Mouse (Mus musculus) Patski (cell line): Measurements from ENCODE around the gene Slc7a11. TPM values are rescaled to one million over a fixed set of nuclear protein-coding genes. Genes with fewer than 3 reads are reported as not detected.

Experiments
- ATAC-seq: fragments of 100-300 bp; one replicate; pipeline ENCODE4 v1.8.0; 2021
- CTCF ChIA-PET: fragments of 350-600 bp; sonication (Branson Sonifier 250); formaldehyde crosslinking; loops from one replicate; lab custom pipeline; 2022; ENCODE audit warnings: inconsistent platforms; lab: Charles Lee
- POLR2A ChIA-PET: fragments of 350-600 bp; sonication (Branson Sonifier 250); formaldehyde crosslinking; loops from one replicate; lab custom pipeline; 2022; ENCODE audit warnings: antibody characterized with exemption, inconsistent platforms; lab: Charles Lee
- DNase-seq: peaks from one replicate; pipeline ENCODE4 v3.0.0-alpha.2; 2011; ENCODE audit warnings: low read depth, low spot score
- H3K27me3 ChIP-seq: fragments of 371-371 bp; one replicate; pipeline ENCODE4 v1.5.1; 2021
- CTCF ChIP-seq: fragments of 100-300 bp; IDR thresholded peaks from one replicate; pipeline ENCODE4 v1.5.1; 2021
- in situ Hi-C: fragments of 300-500 bp; cut with MboI; formaldehyde crosslinking; loops from 3 replicates; pipeline ENCODE4 v1.11.1; 2018; ENCODE audit warnings: low pct_unique_long_range_greater_than_20kb, mixed read lengths
- polyA plus RNA-seq: library from polyadenylated mRNA; unstranded; gene quantifications from one replicate; pipeline ENCODE4 v1.2.3, GENCODE M21; 2021

Slc7a11 gene
- polyA plus RNA-seq, 1 experiment from 2014 or later, result 1.2 TPM

- in situ Hi-C loops, result no loop called here
- ChIA-PET CTCF (interaction anchor here (1.2 to 2.3 kb wide), 2 partner anchors 8 to 16 kb away, joined by 4 to 6 read pairs; no protein-coding TSS in a partner anchor), POLR2A (no interaction called here)
- DNase-seq, result no peak
- peaks cover 7% of the 10 kb centered on the region for H3K27me3 ChIP-seq
- no peak for ATAC-seq
- TF ChIP-seq CTCF, result no peak
Observed at GRCm38 (mm10) chr3:50406771-50407170, 36.6 kb downstream of the Slc7a11 start.

- CTCF ChIA-PET, result interaction anchor here (1.3 kb wide), 1 partner anchor 29 kb away, joined by 4 read pairs; no protein-coding TSS in a partner anchor
- TF ChIP-seq CTCF, result no peak
- in situ Hi-C loops, result no loop called here
- DNase-seq (no peak), ATAC-seq (no peak)
- POLR2A ChIA-PET, result no interaction called here
- H3K27me3 ChIP-seq, result peaks cover 7% of the 10 kb centered on the region
Observed at GRCm38 (mm10) chr3:50405915-50406314, 37.5 kb downstream of the Slc7a11 start.

GRCm38 (mm10) chr3:50388786-50389185, 54.6 kb downstream of the Slc7a11 start:
- peaks cover 8% of the 10 kb centered on the region for H3K27me3 ChIP-seq
- DNase-seq, result no peak
- POLR2A ChIA-PET, result no interaction called here
- TF ChIP-seq CTCF, result no peak
- CTCF ChIA-PET, result interaction anchor here (0.9 to 1.2 kb wide), 4 partner anchors 9 to 84 kb away, joined by 3 read pairs; no protein-coding TSS in a partner anchor
- in situ Hi-C loops, result loop anchor here (5.0 to 10.0 kb wide), 3 partner anchors 81 to 786 kb away; no protein-coding TSS in a partner anchor
- peak; percentile 59 for ATAC-seq

GRCm38 (mm10) chr3:50388288-50388687, 55.1 kb downstream of the Slc7a11 start:
- in situ Hi-C loops, result loop anchor here (5.0 to 10.0 kb wide), 3 partner anchors 81 to 787 kb away; no protein-coding TSS in a partner anchor
- CTCF ChIA-PET, result interaction anchor here (0.9 to 1.2 kb wide), 4 partner anchors 8 to 83 kb away, joined by 3 read pairs; no protein-coding TSS in a partner anchor
- ATAC-seq (peak; percentile 61), DNase-seq (no peak)
- peaks cover 8% of the 10 kb centered on the region for H3K27me3 ChIP-seq
- no peak for TF ChIP-seq CTCF
- POLR2A ChIA-PET, result no interaction called here

GRCm38 (mm10) chr3:50387280-50387679, 56.1 kb downstream of the Slc7a11 start:
- in situ Hi-C loops, result loop anchor here (5.0 to 10.0 kb wide), 3 partner anchors 80 to 788 kb away; no protein-coding TSS in a partner anchor
- DNase-seq (no peak), ATAC-seq (no peak)
- peaks cover 3% of the 10 kb centered on the region for H3K27me3 ChIP-seq
- ChIA-PET POLR2A (no interaction called here), CTCF (no interaction called here)
- TF ChIP-seq CTCF, result no peak

DNA sequence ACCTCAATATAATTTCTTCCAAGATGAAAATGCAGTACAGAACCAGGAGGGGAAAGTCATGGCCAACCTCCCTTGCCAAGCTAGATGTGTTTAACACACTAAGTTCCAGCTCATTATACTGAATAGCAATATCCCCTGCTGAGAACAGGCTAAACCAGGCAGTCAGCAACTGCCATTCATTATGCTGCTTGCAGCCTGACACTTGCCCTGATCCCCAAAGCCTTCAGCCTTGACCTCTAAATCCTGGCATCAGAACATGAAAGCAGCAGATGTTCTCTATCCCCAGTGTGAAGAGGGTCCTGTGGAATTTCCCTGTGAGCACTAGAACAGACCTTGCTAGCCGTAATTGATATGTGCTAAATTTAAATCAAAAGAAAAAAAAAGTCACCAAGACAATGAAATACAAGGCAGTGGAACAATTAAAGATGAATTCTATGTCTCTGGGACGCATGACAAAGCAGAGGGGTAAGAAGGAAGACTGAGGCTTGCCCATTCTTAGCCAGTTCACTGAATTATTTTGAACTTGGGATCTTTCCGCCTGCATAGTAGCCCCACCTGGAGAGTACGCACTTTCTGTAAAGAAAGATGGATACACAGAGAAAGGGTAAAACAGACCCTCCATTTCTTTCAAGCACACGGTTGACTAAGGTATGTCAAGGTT, 56.7 kb downstream of the Slc7a11 start:
- ChIA-PET POLR2A (no interaction called here), CTCF (no interaction called here)
- no peak for DNase-seq
- peaks cover 3% of the 10 kb centered on the region for H3K27me3 ChIP-seq
- in situ Hi-C loops, result loop anchor here (5.0 to 10.0 kb wide), 3 partner anchors 79 to 788 kb away; no protein-coding TSS in a partner anchor
- no peak for ATAC-seq
- no peak for TF ChIP-seq CTCF

- H3K27me3 ChIP-seq, result no peaks in the 10 kb centered on the region
- in situ Hi-C loops, result loop anchor here (5.0 to 10.0 kb wide), 3 partner anchors 79 to 789 kb away; no protein-coding TSS in a partner anchor
- CTCF ChIA-PET, result no interaction called here
- TF ChIP-seq CTCF, result no peak
- POLR2A ChIA-PET, result no interaction called here
- DNase-seq, result no peak
- no peak for ATAC-seq
Observed at GRCm38 (mm10) chr3:50386066-50386465, 57.3 kb downstream of the Slc7a11 start.

- DNase-seq, result no peak
- CTCF ChIA-PET, result interaction anchor here (1.1 to 1.5 kb wide), 3 partner anchors 11 to 1289 kb away, joined by 3 to 6 read pairs (median 4); no protein-coding TSS in a partner anchor
Observed at GRCm38 (mm10) chr3:50382729-50383128, 60.7 kb downstream of the Slc7a11 start.

GRCm38 (mm10) chr3:50381861-50382693, 61.3 kb downstream of the Slc7a11 start:
- in situ Hi-C loops, result loop anchor here (10.0 kb wide), 2 partner anchors 523 to 793 kb away; no protein-coding TSS in a partner anchor
- peak; percentile 1 for TF ChIP-seq CTCF
- no peaks in the 10 kb centered on the region for H3K27me3 ChIP-seq
- POLR2A ChIA-PET, result no interaction called here
- CTCF ChIA-PET, result interaction anchor here (1.1 kb wide), 1 partner anchor 78 kb away, joined by 4 read pairs; no protein-coding TSS in a partner anchor
- no peak for DNase-seq
- ATAC-seq, result peak; percentile 49

More at GRCm38 (mm10) chr3:50382729-50383128, 60.7 kb downstream of the Slc7a11 start:
- in situ Hi-C loops, result loop anchor here (10.0 kb wide), 2 partner anchors 522 to 792 kb away; no protein-coding TSS in a partner anchor
- ATAC-seq, result no peak
- POLR2A ChIA-PET, result interaction anchor here (0.9 kb wide), 1 partner anchor 13 kb away, joined by 3 read pairs; no protein-coding TSS in a partner anchor
- TF ChIP-seq CTCF, result no peak
- H3K27me3 ChIP-seq, result no peaks in the 10 kb centered on the region
